Mouse (Mus musculus) hindbrain, embryonic 14.5 days (tissue): ENCODE data around the gene Col11a2. TPM values are rescaled to one million over a fixed set of nuclear protein-coding genes. Genes with fewer than 3 reads are reported as not detected.

Experiments used
- ATAC-seq: fragments of 200-750 bp; cut with Nextera tagmentation; 2 replicates; pipeline ENCODE4 v1.8.0; 2017; ENCODE audit warnings: moderate number of reproducible peaks, mild to moderate bottlenecking, moderate TSS enrichment, moderate library complexity; ENCODE audit not compliant: low FRiP score
- DNase-seq: peaks from one replicate; pipeline ENCODE4 v3.0.0-alpha.2; 2015; ENCODE audit warnings: low spot score
- H3K27ac ChIP-seq: fragments of 300-500 bp; sonication (generic); 2 replicates; pipeline ENCODE4 v1.5.1; 2014; ENCODE audit warnings: mild to moderate bottlenecking, moderate library complexity
- H3K27me3 ChIP-seq: fragments of 300-500 bp; sonication (generic); 2 replicates; pipeline ENCODE4 v1.6.1; 2014; ENCODE audit warnings: mild to moderate bottlenecking, low read length, mixed read lengths; ENCODE audit not compliant: control insufficient read depth, insufficient read depth
- H3K36me3 ChIP-seq: fragments of 300-500 bp; sonication (generic); replicated peaks from 2 replicates; pipeline ENCODE4 v1.6.1; 2014; ENCODE audit not compliant: control insufficient read depth, insufficient read depth
- H3K4me1 ChIP-seq: fragments of 300-500 bp; sonication (generic); replicated peaks from 2 replicates; pipeline ENCODE4 v1.6.1; 2014; ENCODE audit warnings: antibody characterized with exemption, low read length, mixed read lengths; ENCODE audit not compliant: control insufficient read depth, insufficient read depth
- H3K4me2 ChIP-seq: fragments of 300-500 bp; sonication (generic); replicated peaks from 2 replicates; pipeline ENCODE4 v1.6.1; 2014; ENCODE audit warnings: mild to moderate bottlenecking, moderate library complexity
- H3K4me3 ChIP-seq: fragments of 300-500 bp; sonication (generic); replicated peaks from 2 replicates; pipeline ENCODE4 v1.5.1; 2014; ENCODE audit warnings: mild to moderate bottlenecking, low read length
- H3K9ac ChIP-seq: fragments of 300-500 bp; sonication (generic); 2 replicates; pipeline ENCODE4 v1.6.1; 2014
- H3K9me3 ChIP-seq: fragments of 300-500 bp; sonication (generic); 2 replicates; pipeline ENCODE4 v1.6.1; 2016; ENCODE audit warnings: low read length; ENCODE audit not compliant: control insufficient read depth
- WGBS: fragments of 180-500 bp; shearing (Covaris S2); extraction: QIAGEN DNeasy Blood & Tissue Kit; methylation state at CpG from one replicate; pipeline ENCODE4 v1.1.7; 2014; 5-methylcytosine and 5-hydroxymethylcytosine counted together
- polyA plus RNA-seq: library from polyadenylated mRNA; unstranded; fragments of >200 nt; fragmentation: Nextera tagmentation; extraction: Ambion mirVana; gene quantifications from 2 replicates; pipeline ENCODE4 v1.2.1, GENCODE M21; 2014

Gene Col11a2
- polyA plus RNA-seq, 1 experiment from 2014 or later: 2.7 TPM

DNA sequence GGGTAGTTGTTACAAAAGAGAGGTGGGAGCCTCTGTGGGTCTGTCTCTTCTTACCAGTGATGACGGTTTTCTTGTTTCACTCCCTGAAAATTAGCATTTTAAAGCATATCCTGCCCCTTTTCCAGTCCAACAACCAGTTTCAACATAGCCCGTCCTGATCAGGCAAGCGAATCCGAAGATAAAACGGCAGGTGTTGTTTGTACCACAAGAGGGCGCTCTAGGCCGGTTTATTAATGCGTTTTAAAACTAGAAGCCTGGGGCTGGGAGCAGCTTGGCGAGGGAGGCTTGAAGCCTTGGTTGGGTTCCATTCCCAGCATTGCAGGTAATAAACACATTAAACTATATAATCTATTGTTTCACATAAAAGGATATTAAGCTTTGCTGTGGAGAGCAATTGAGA is 38.3 kb downstream of the Col11a2 start:
- no peaks in the 10 kb centered on the region for H3K4me1 ChIP-seq
- no peak overlapping the region for H3K27ac ChIP-seq
- H3K36me3 ChIP-seq: no peaks in the 10 kb centered on the region
- H3K9me3 ChIP-seq: no peaks in the 10 kb centered on the region
- DNase-seq (peak; percentile 92), ATAC-seq (no peak)
- H3K27me3 ChIP-seq: peaks cover 17% of the 10 kb centered on the region; the same call in 1 of the 2 replicates
- WGBS: 1% methylated on average over 9 of the region's 9 CpGs
- H3K4me2 ChIP-seq: no peak overlapping the region
- no peak overlapping the region for H3K9ac ChIP-seq
- H3K4me3 ChIP-seq: no peak overlapping the region

- no peaks in the 10 kb centered on the region for H3K9me3 ChIP-seq
- no peak for ATAC-seq
- H3K4me2 ChIP-seq: no peak overlapping the region
- no peak overlapping the region for H3K27ac ChIP-seq
- peaks cover 17% of the 10 kb centered on the region; the same call in 1 of the 2 replicates for H3K27me3 ChIP-seq
- no peak overlapping the region for H3K4me3 ChIP-seq
- DNase-seq: no peak
- H3K9ac ChIP-seq: no peak overlapping the region
- H3K4me1 ChIP-seq: no peaks in the 10 kb centered on the region
- no peaks in the 10 kb centered on the region for H3K36me3 ChIP-seq
- WGBS: 57% methylated on average over 4 of the region's 4 CpGs
Measured at GRCm38 (mm10) chr17:34078148-34078547, 38.9 kb downstream of the Col11a2 start.

GRCm38 (mm10) chr17:34079002-34079401 is 39.8 kb downstream of the Col11a2 start:
- H3K27ac ChIP-seq: no peak overlapping the region
- H3K4me2 ChIP-seq: no peak overlapping the region
- H3K27me3 ChIP-seq: peaks cover 17% of the 10 kb centered on the region; the same call in 1 of the 2 replicates
- H3K36me3 ChIP-seq: no peaks in the 10 kb centered on the region
- H3K4me3 ChIP-seq: no peak overlapping the region
- H3K4me1 ChIP-seq: no peaks in the 10 kb centered on the region
- H3K9me3 ChIP-seq: no peaks in the 10 kb centered on the region
- DNase-seq: no peak
- WGBS: 90% methylated on average over 11 of the region's 11 CpGs
- no peak overlapping the region for H3K9ac ChIP-seq
- no peak for ATAC-seq

- Histone ChIP-seq H3K4me3 (no peak overlapping the region), H3K4me1 (no peaks in the 10 kb centered on the region), H3K9ac (no peak overlapping the region), H3K27ac (no peak overlapping the region), H3K4me2 (no peak overlapping the region), H3K9me3 (no peaks in the 10 kb centered on the region), H3K36me3 (no peaks in the 10 kb centered on the region), H3K27me3 (peaks cover 17% of the 10 kb centered on the region; the same call in 1 of the 2 replicates)
- WGBS: 15% methylated on average over 5 of the region's 5 CpGs
- peak; percentile 73 for DNase-seq
- peak; percentile 84 for ATAC-seq
Measured at GRCm38 (mm10) chr17:34079621-34080020, 40.4 kb downstream of the Col11a2 start.

DNA sequence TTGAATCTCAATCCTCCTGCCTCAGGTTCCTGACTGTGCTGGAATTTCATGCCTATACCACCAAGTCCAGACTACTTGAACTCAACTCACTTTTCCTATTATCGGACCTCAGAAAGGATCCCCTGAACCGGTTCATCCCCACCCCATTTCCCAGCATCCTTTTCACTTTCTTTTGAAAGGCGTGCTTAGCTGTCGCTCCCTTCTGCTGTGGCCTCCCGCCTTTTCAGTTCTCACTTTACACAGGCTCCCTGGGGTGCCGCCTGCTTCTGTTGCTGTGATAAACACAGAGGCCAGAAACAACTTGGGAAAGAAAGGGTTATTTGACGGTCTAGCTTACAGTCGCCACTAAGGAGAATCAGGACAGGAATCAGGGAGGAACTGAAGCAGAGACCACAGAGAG is 43.9 kb downstream of the Col11a2 start:
- no peak overlapping the region for H3K4me3 ChIP-seq
- no peak for DNase-seq
- no peak overlapping the region for H3K27ac ChIP-seq
- H3K4me2 ChIP-seq: no peak overlapping the region
- no peaks in the 10 kb centered on the region for H3K27me3 ChIP-seq
- H3K36me3 ChIP-seq: no peaks in the 10 kb centered on the region
- H3K9me3 ChIP-seq: no peaks in the 10 kb centered on the region
- under 1% methylated on average over 8 of the region's 8 CpGs for WGBS
- H3K9ac ChIP-seq: no peak overlapping the region
- no peaks in the 10 kb centered on the region for H3K4me1 ChIP-seq
- ATAC-seq: no peak

DNA sequence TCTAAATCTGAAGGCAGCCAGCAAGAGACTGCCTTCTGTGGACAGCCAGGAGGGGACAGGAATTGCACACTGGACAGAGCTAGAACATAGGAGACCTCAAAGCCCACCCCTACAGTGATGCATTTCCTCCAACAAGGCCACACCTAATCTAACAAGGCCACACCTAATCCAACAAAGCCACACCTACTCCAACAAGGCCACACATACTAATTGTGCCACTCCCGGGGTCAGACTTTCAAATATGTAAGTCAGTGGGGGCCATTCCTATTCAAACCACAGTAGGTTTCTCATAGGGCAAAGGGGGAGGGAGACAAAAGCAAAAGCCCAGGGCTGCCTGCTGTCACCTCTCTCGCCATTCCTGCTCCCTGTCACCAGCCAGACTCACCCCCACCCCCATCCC is 48.1 kb downstream of the Col11a2 start:
- Histone ChIP-seq H3K27me3 (no peaks in the 10 kb centered on the region), H3K4me1 (no peaks in the 10 kb centered on the region), H3K9ac (no peak overlapping the region), H3K9me3 (no peaks in the 10 kb centered on the region), H3K4me2 (no peak overlapping the region), H3K36me3 (no peaks in the 10 kb centered on the region), H3K27ac (no peak overlapping the region), H3K4me3 (no peak overlapping the region)
- no peak for ATAC-seq
- DNase-seq: no peak
- WGBS: 45% methylated on average over 2 of the region's 2 CpGs

- Histone ChIP-seq H3K4me1 (no peaks in the 10 kb centered on the region), H3K27ac (no peak overlapping the region), H3K4me3 (no peak overlapping the region), H3K36me3 (no peaks in the 10 kb centered on the region), H3K27me3 (no peaks in the 10 kb centered on the region), H3K4me2 (no peak overlapping the region), H3K9ac (no peak overlapping the region), H3K9me3 (no peaks in the 10 kb centered on the region)
- ATAC-seq (no peak), DNase-seq (no peak)
- 85% methylated on average over 11 of the region's 11 CpGs for WGBS
Measured at GRCm38 (mm10) chr17:34088124-34088523, 48.9 kb downstream of the Col11a2 start.

DNA sequence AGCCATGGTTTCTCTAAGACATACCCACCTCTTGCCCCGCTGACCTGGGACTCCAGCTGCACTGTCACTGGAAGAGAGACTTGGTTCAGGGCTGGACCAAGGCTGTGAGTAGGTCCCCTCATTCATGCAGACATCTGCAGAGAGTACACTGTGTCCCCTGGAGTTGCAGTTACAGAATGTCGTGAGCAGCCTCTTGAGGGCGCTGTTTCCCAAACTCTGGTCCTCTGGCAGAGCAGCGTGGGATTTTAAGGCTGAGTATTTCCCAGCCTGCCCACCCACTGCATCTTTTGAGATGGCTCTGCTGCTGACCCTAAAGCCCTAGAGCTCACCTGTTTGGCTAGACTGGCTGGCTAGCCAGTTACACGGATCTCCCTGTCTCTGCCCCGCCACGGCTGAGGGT is 51.7 kb downstream of the Col11a2 start:
- no peaks in the 10 kb centered on the region for H3K27me3 ChIP-seq
- no peak overlapping the region for H3K9ac ChIP-seq
- no peak overlapping the region for H3K4me2 ChIP-seq
- DNase-seq: no peak
- H3K4me1 ChIP-seq: no peaks in the 10 kb centered on the region
- no peak overlapping the region for H3K4me3 ChIP-seq
- 54% methylated on average over 7 of the region's 7 CpGs for WGBS
- H3K9me3 ChIP-seq: no peaks in the 10 kb centered on the region
- no peaks in the 10 kb centered on the region for H3K36me3 ChIP-seq
- no peak for ATAC-seq
- H3K27ac ChIP-seq: no peak overlapping the region

GRCm38 (mm10) chr17:34092197-34092875 is 53.1 kb downstream of the Col11a2 start, which contains the start of gene H2-Oa:
H2-Oa (plus strand) TSS chr17:34092340.
- Histone ChIP-seq H3K4me2 (no peak within 1 kb of the TSS), H3K36me3 (no peaks in the 10 kb centered on the region), H3K9ac (no peak within 1 kb of the TSS), H3K27ac (no peak within 1 kb of the TSS), H3K4me3 (no peak within 1 kb of the TSS), H3K9me3 (no peaks in the 10 kb centered on the region), H3K4me1 (no peaks in the 10 kb centered on the region), H3K27me3 (no peaks in the 10 kb centered on the region)
- ATAC-seq: no peak
- no peak for DNase-seq
- WGBS: 48% methylated on average over 11 of the region's 11 CpGs
